Mouse (Mus musculus) stomach, embryonic 16.5 days (tissue): Measurements from ENCODE around the gene Zfp14. TPM values are rescaled to one million over a fixed set of nuclear protein-coding genes. Genes with fewer than 3 reads are reported as not detected.

ENCODE experiments used
- ATAC-seq: fragments of 200-750 bp; cut with Nextera tagmentation; 2 replicates; pipeline ENCODE4 v1.8.0; 2017; ENCODE audit warnings: moderate number of reproducible peaks, moderate TSS enrichment; ENCODE audit not compliant: insufficient read depth, low FRiP score
- H3K27ac ChIP-seq: fragments of 300-500 bp; sonication (generic); 2 replicates; pipeline ENCODE4 v1.5.1; 2014; ENCODE audit warnings: low read length
- H3K27me3 ChIP-seq: fragments of 300-500 bp; sonication (generic); 2 replicates; pipeline ENCODE4 v1.6.1; 2014; ENCODE audit warnings: low read length, control low read depth, mixed read lengths; ENCODE audit not compliant: control insufficient read depth, insufficient read depth
- H3K36me3 ChIP-seq: fragments of 300-500 bp; sonication (generic); 2 replicates; pipeline ENCODE4 v1.6.1; 2014; ENCODE audit warnings: low read length; ENCODE audit not compliant: control insufficient read depth, insufficient read depth
- H3K4me1 ChIP-seq: fragments of 300-500 bp; sonication (generic); 2 replicates; pipeline ENCODE4 v1.6.1; 2014; ENCODE audit warnings: low read length, control low read depth, mixed read lengths; ENCODE audit not compliant: control insufficient read depth, insufficient read depth
- H3K4me2 ChIP-seq: fragments of 300-500 bp; sonication (generic); 2 replicates; pipeline ENCODE4 v1.6.1; 2014; ENCODE audit warnings: low read depth, low read length, mixed read lengths
- H3K4me3 ChIP-seq: fragments of 300-500 bp; sonication (generic); replicated peaks from 2 replicates; pipeline ENCODE4 v1.5.1; 2014; ENCODE audit warnings: mild to moderate bottlenecking, low read length
- H3K9ac ChIP-seq: fragments of 300-500 bp; sonication (generic); 2 replicates; pipeline ENCODE4 v1.6.1; 2014; ENCODE audit warnings: low read length
- H3K9me3 ChIP-seq: fragments of 300-500 bp; sonication (generic); replicated peaks from 2 replicates; pipeline ENCODE4 v1.6.1; 2016; ENCODE audit warnings: low read length, control low read depth; ENCODE audit not compliant: control insufficient read depth
- WGBS: fragments of 180-500 bp; shearing (Covaris S2); extraction: QIAGEN DNeasy Blood & Tissue Kit; methylation state at CpG from one replicate; pipeline ENCODE4 v1.1.7; 2014; 5-methylcytosine and 5-hydroxymethylcytosine counted together
- polyA plus RNA-seq: library from polyadenylated mRNA; unstranded; fragments of >200 nt; fragmentation: Nextera tagmentation; extraction: Ambion mirVana; gene quantifications from 2 replicates; pipeline ENCODE4 v1.2.1, GENCODE M21; 2015

The Zfp14 gene
- polyA plus RNA-seq, 1 experiment from 2014 or later = 3.7 TPM

DNA sequence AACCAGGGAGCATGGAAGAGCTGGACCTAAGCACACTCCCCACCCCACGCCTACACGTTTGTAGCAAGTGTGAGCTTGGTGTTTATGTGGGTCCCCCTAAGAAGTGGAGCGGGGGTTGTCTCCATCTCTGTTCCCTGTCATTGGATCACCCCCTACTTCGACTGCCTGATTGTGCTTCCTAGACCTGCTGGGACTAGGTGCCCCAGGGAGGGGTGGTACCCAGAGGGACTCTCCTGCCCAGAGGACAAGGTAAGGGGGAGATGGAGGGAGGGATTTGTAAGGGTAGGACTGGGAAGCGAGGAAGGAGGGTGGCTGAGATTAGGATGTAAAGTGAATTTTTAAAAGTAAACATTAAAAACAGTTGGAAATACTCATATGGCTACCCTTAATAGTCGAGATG, 38.2 kb upstream of the Zfp14 start:
- Histone ChIP-seq H3K4me3 (peak overlapping the region; percentile 73), H3K4me2 (peak overlapping the region; percentile 95), H3K27ac (no peak overlapping the region), H3K36me3 (peaks cover 9% of the 10 kb centered on the region), H3K9me3 (no peaks in the 10 kb centered on the region), H3K4me1 (peaks cover 15% of the 10 kb centered on the region), H3K9ac (peak overlapping the region; percentile 82), H3K27me3 (no peaks in the 10 kb centered on the region)
- no peak for ATAC-seq
- WGBS = 15% methylated on average over 6 of the region's 6 CpGs

DNA sequence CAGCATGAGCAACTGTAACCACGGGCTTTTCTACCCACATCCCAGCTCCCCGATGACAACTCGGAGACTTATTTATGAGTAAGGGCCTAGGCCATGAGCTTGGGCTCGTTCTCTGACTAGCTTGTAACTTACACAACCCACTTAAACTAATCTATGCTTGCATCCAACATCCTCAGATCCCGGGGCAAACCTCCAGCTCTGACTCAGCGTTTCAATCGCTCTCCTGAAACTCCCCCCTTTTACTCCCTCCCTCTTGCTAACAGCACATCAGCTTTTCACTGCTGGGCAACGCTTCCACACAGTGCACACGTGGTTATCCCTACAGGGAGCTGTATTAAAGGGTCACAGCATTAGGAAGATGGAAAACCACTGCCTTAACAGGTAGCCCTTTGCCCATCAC, 35.3 kb upstream of the Zfp14 start:
- peaks cover 9% of the 10 kb centered on the region for H3K36me3 ChIP-seq
- H3K4me1 ChIP-seq = peaks cover 10% of the 10 kb centered on the region
- no peak overlapping the region for H3K4me2 ChIP-seq
- H3K27ac ChIP-seq = no peak overlapping the region
- H3K4me3 ChIP-seq = no peak overlapping the region
- no peaks in the 10 kb centered on the region for H3K27me3 ChIP-seq
- ATAC-seq = no peak
- H3K9ac ChIP-seq = no peak overlapping the region
- H3K9me3 ChIP-seq = no peaks in the 10 kb centered on the region
- WGBS = 83% methylated on average over 9 of the region's 9 CpGs

GRCm38 (mm10) chr7:30072146-30073028, 21.2 kb upstream of the Zfp14 start, which contains the start of gene Zfp82:
Zfp82 (minus strand) TSS chr7:30072900.
- Histone ChIP-seq H3K9me3 (no peaks in the 10 kb centered on the region), H3K27me3 (no peaks in the 10 kb centered on the region), H3K36me3 (no peaks in the 10 kb centered on the region), H3K4me3 (peak within 1 kb of the TSS; percentile 88), H3K9ac (peak within 1 kb of the TSS; percentile 91), H3K27ac (peak within 1 kb of the TSS; percentile 62), H3K4me2 (peak within 1 kb of the TSS; percentile 96), H3K4me1 (no peaks in the 10 kb centered on the region)
- peak; percentile 90 for ATAC-seq
- WGBS = under 1% methylated on average over 50 of the region's 50 CpGs

- H3K4me1 ChIP-seq = no peaks in the 10 kb centered on the region
- no peak overlapping the region for H3K9ac ChIP-seq
- H3K4me3 ChIP-seq = no peak overlapping the region
- H3K36me3 ChIP-seq = no peaks in the 10 kb centered on the region; the same call in 1 of the 2 replicates
- no peak overlapping the region for H3K27ac ChIP-seq
- H3K9me3 ChIP-seq = no peaks in the 10 kb centered on the region
- H3K4me2 ChIP-seq = no peak overlapping the region
- no peak for ATAC-seq
- no peaks in the 10 kb centered on the region for H3K27me3 ChIP-seq
- WGBS = 82% methylated on average over 5 of the region's 5 CpGs
Observed at GRCm38 (mm10) chr7:30064622-30065021, 13.4 kb upstream of the Zfp14 start.

GRCm38 (mm10) chr7:30062478-30062877, 11.3 kb upstream of the Zfp14 start:
- Histone ChIP-seq H3K9ac (no peak overlapping the region), H3K27ac (no peak overlapping the region), H3K27me3 (no peaks in the 10 kb centered on the region), H3K9me3 (no peaks in the 10 kb centered on the region), H3K4me3 (no peak overlapping the region), H3K4me2 (no peak overlapping the region), H3K4me1 (no peaks in the 10 kb centered on the region), H3K36me3 (no peaks in the 10 kb centered on the region; the same call in 1 of the 2 replicates)
- ATAC-seq = no peak
- 85% methylated on average over 5 of the region's 5 CpGs for WGBS

- no peak overlapping the region for H3K4me3 ChIP-seq
- H3K9ac ChIP-seq = no peak overlapping the region
- H3K4me1 ChIP-seq = no peaks in the 10 kb centered on the region
- WGBS = 77% methylated on average over 6 of the region's 6 CpGs
- H3K4me2 ChIP-seq = no peak overlapping the region
- H3K27me3 ChIP-seq = no peaks in the 10 kb centered on the region
- H3K36me3 ChIP-seq = peaks cover 6% of the 10 kb centered on the region; the same call in 1 of the 2 replicates
- H3K9me3 ChIP-seq = no peaks in the 10 kb centered on the region
- ATAC-seq = no peak
- no peak overlapping the region for H3K27ac ChIP-seq
Observed at GRCm38 (mm10) chr7:30060341-30060740, 9.2 kb upstream of the Zfp14 start.

- H3K9ac ChIP-seq = no peak overlapping the region
- WGBS = 3% methylated on average over 3 of the region's 3 CpGs
- H3K4me1 ChIP-seq = 0 out of 2 replicates have a peak, but pooled peaks cover 9% of the 10 kb centered on the region
- H3K9me3 ChIP-seq = no peaks in the 10 kb centered on the region
- 0 out of 2 replicates have a peak, but pooled peaks cover 6% of the 10 kb centered on the region for H3K36me3 ChIP-seq
- no peak for ATAC-seq
- no peak overlapping the region for H3K4me2 ChIP-seq
- no peak overlapping the region for H3K27ac ChIP-seq
- no peaks in the 10 kb centered on the region for H3K27me3 ChIP-seq
- H3K4me3 ChIP-seq = no peak overlapping the region
Observed at GRCm38 (mm10) chr7:30053591-30053990, 2.4 kb upstream of the Zfp14 start.

DNA sequence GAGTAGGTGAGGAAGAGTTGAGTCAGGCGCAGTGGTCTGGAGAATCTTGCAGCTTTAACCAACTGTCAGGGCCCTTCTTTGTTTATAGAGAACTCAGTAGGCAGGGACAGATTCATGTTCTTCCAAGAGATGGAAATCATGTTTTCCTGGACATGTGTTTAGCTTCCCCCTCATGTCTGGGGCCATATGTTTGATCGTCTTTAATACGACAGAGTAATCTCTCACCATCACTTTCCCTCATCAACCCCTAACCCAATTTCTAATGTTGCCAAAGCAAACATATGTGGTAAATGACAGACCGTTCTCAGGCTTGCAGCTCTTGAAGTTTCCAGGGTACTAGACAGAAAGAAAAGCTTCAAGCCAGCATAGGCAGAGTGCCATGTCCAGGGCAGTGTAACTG, 3.1 kb downstream of the Zfp14 start:
- Histone ChIP-seq H3K4me3 (no peak overlapping the region), H3K27me3 (no peaks in the 10 kb centered on the region), H3K27ac (no peak overlapping the region), H3K4me1 (0 out of 2 replicates have a peak, but pooled peaks cover 6% of the 10 kb centered on the region), H3K4me2 (no peak overlapping the region), H3K9me3 (no peaks in the 10 kb centered on the region), H3K36me3 (no peaks in the 10 kb centered on the region), H3K9ac (no peak overlapping the region)
- no peak for ATAC-seq
- WGBS = 86% methylated on average over 4 of the region's 4 CpGs

- ATAC-seq = no peak
- H3K27ac ChIP-seq = no peak overlapping the region
- no peak overlapping the region for H3K4me3 ChIP-seq
- no peaks in the 10 kb centered on the region for H3K27me3 ChIP-seq
- no peaks in the 10 kb centered on the region for H3K4me1 ChIP-seq
- WGBS = 59% methylated on average over 9 of the region's 9 CpGs
- H3K9ac ChIP-seq = no peak overlapping the region
- no peaks in the 10 kb centered on the region for H3K9me3 ChIP-seq
- no peak overlapping the region for H3K4me2 ChIP-seq
- peaks cover 4% of the 10 kb centered on the region; the same call in 1 of the 2 replicates for H3K36me3 ChIP-seq
Observed at GRCm38 (mm10) chr7:30044354-30044753, 6.8 kb downstream of the Zfp14 start.
